Mouse (Mus musculus) CH12.LX (cell line): ENCODE data around the gene Hic2.

Experiments
- CHD2 ChIP-seq: IDR thresholded peaks from 2 replicates; pipeline ENCODE4 v1.6.1; 2011; ENCODE audit warnings: low read length, improper control_type of control experiment
- CTCF ChIP-seq, 2 experiments: IDR thresholded peaks in 1 of 2; conservative IDR thresholded peaks in 1 of 2; 2 replicates each; pipeline ENCODE4 v1.5.1; 2011 to 2012; ENCODE audit warnings: low read depth in 2 of 2, low read length in 2 of 2, improper control_type of control experiment in 1 of 2, inconsistent platforms in 1 of 2, mild to moderate bottlenecking in 1 of 2, moderate library complexity in 1 of 2
- E2F4 ChIP-seq: IDR thresholded peaks from 2 replicates; pipeline ENCODE4 v1.6.1; 2011; ENCODE audit warnings: low read depth, low read length, improper control_type of control experiment; ENCODE audit not compliant: insufficient replicate concordance
- EP300 ChIP-seq: IDR thresholded peaks from 2 replicates; pipeline ENCODE4 v1.6.1; 2011; ENCODE audit warnings: low read length, improper control_type of control experiment
- JUND ChIP-seq: conservative IDR thresholded peaks from 2 replicates; pipeline ENCODE4 v1.6.1; 2011; ENCODE audit warnings: low read depth, low read length, improper control_type of control experiment
- MAFK ChIP-seq: IDR thresholded peaks from 2 replicates; pipeline ENCODE4 v1.6.1; 2011; ENCODE audit warnings: low read length, improper control_type of control experiment; ENCODE audit not compliant: insufficient replicate concordance
- MXI1 ChIP-seq: IDR thresholded peaks from 2 replicates; pipeline ENCODE4 v1.6.1; 2011; ENCODE audit warnings: mild to moderate bottlenecking, low read depth, low read length, improper control_type of control experiment
- PAX5 ChIP-seq: IDR thresholded peaks from 2 replicates; pipeline ENCODE4 v1.6.1; 2012; ENCODE audit warnings: low read length, inconsistent platforms, mixed read lengths
- POLR2A ChIP-seq: IDR thresholded peaks from 2 replicates; pipeline ENCODE4 v1.6.1; 2011; ENCODE audit warnings: low read depth, mild to moderate bottlenecking, improper control_type of control experiment, low read length
- POLR2AphosphoS2 ChIP-seq: IDR thresholded peaks from 2 replicates; pipeline ENCODE4 v1.6.1; 2011; ENCODE audit warnings: low read depth, low read length, improper control_type of control experiment
- TCF12 ChIP-seq: IDR thresholded peaks from 2 replicates; pipeline ENCODE4 v1.6.1; 2014; ENCODE audit warnings: low read depth, mild to moderate bottlenecking, inconsistent platforms, low read length, improper control_type of control experiment
- USF1 ChIP-seq: IDR thresholded peaks from 2 replicates; pipeline ENCODE4 v1.6.1; 2014; ENCODE audit warnings: low read depth, mild to moderate bottlenecking, inconsistent platforms, low read length, improper control_type of control experiment
- ZNF384 ChIP-seq: IDR thresholded peaks from 2 replicates; pipeline ENCODE4 v1.6.1; 2012; ENCODE audit warnings: low read depth, low read length, improper control_type of control experiment, inconsistent platforms

DNA sequence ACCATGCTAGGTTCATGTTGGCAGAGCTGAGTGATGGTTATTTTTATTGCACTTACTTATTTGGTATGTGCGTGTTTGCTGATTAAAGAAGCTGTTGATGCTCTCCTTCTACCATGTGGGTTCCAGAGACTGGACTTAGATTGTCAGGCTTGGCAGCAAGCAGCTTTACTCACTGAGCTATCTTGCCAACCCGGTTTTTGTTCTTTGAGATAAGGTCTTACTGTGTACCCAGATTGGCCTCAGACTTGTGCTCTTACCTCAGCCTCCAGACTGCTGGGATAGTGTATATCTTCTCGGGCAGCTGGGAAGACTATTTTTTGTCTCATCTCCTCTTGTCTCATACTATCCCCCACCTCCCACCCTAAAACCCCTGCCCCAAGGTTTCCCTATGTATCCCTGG, 4.3 kb downstream of the Hic2 start:
- no peak for TF ChIP-seq PAX5
- TF ChIP-seq EP300, result no peak
- TF ChIP-seq POLR2A, result no peak
- TF ChIP-seq MAFK, result no peak
- TF ChIP-seq USF1, result no peak
- no peak for TF ChIP-seq TCF12
- no peak for TF ChIP-seq CTCF (conservative IDR thresholded peaks at IDR 0.05 in 1 of 2, IDR thresholded peaks at IDR 0.05 in 1 of 2; ENCODE audit: low read depth in 2 of 2, low read length in 2 of 2)
- no peak for TF ChIP-seq E2F4
- TF ChIP-seq ZNF384, result no peak
- TF ChIP-seq JUND, result no peak
- no peak for TF ChIP-seq MXI1
- TF ChIP-seq CHD2, result no peak
- no peak for TF ChIP-seq POLR2AphosphoS2
